ENCODE assay signal across 9 mouse cellular contexts in genomic region chr14:16573475-16574171, GRCm38 (mm10).
DNase-seq lines count a peak whose midpoint lies in the region; ATAC-seq lines count a peak whose summit lies in the region.
"Had no signal": no experiment of that assay in that cellular context is flagged by ENCODE, and none has a peak within 500 bp of the region (broad histone marks: within the 10 kb centered on the region; RNA-seq: fewer than 3 reads in every experiment).

No protein-coding gene starts in this region.

- peak overlapping the region; percentile 73 for H3K4me3 ChIP-seq in heart, embryonic 15.5 days
- H3K4me3 ChIP-seq in embryonic facial prominence, embryonic 13.5 days: peak overlapping the region; percentile 63
- H3K4me3 ChIP-seq in intestine, embryonic 15.5 days (replicated peaks): peak overlapping the region; percentile 58
- no peak overlapping the region for H3K4me3 ChIP-seq in midbrain, embryonic 14.5 days (replicated peaks; ENCODE audit: low read depth, low read length)

- H3K27me3 ChIP-seq in heart, embryonic 15.5 days: no peaks in the 10 kb centered on the region
- H3K27me3 ChIP-seq in embryonic facial prominence, embryonic 13.5 days: peaks cover 16% of the 10 kb centered on the region
- 0 out of 2 replicates have a peak, but pooled peaks cover 4% of the 10 kb centered on the region for H3K27me3 ChIP-seq in intestine, embryonic 15.5 days (replicated peaks)
- H3K27me3 ChIP-seq in midbrain, embryonic 14.5 days (ENCODE audit: control insufficient read depth, insufficient read depth, low read length): peaks cover 12% of the 10 kb centered on the region; the same call in 1 of the 2 replicates

- H3K27ac ChIP-seq in heart, embryonic 15.5 days: peak overlapping the region; percentile 97
- peak overlapping the region; percentile 16; the same call in 1 of the 2 replicates for H3K27ac ChIP-seq in embryonic facial prominence, embryonic 13.5 days
- H3K27ac ChIP-seq in intestine, embryonic 15.5 days: no peak overlapping the region
- no peak overlapping the region for H3K27ac ChIP-seq in midbrain, embryonic 14.5 days (replicated peaks; ENCODE audit: low read depth, low read length)
- H3K27ac ChIP-seq: macrophage had no signal

- H3K9ac ChIP-seq in heart, embryonic 15.5 days: peak overlapping the region; percentile 77
- peak overlapping the region; percentile 77 for H3K9ac ChIP-seq in embryonic facial prominence, embryonic 13.5 days
- H3K9ac ChIP-seq in intestine, embryonic 15.5 days: peak overlapping the region; percentile 32
- no peak overlapping the region for H3K9ac ChIP-seq in midbrain, embryonic 14.5 days (replicated peaks; ENCODE audit: low read length)

- intact Hi-C loops in heart, postnatal 14 days (cut with DNase I): loop anchor here (2.0 to 10.0 kb wide), 4 partner anchors 13 to 471 kb away; no protein-coding TSS in a partner anchor

- no peak for ATAC-seq in heart, embryonic 15.5 days (replicated peaks; ENCODE audit: insufficient number of reproducible peaks, insufficient read depth, low FRiP score, low read depth)
- no peak for ATAC-seq in embryonic facial prominence, embryonic 13.5 days (ENCODE audit: insufficient number of reproducible peaks, insufficient read depth, low FRiP score, low TSS enrichment, low read depth)
- no peak for ATAC-seq in intestine, embryonic 15.5 days
- ATAC-seq in midbrain, embryonic 14.5 days (ENCODE audit: low FRiP score, low TSS enrichment): no peak
- no peak for ATAC-seq in megakaryocyte progenitor cell, adult 5-6 weeks (replicated peaks; ENCODE audit: poor library complexity)

- peaks cover 33% of the 10 kb centered on the region for H3K4me1 ChIP-seq in heart, embryonic 15.5 days (replicated peaks)
- peaks cover 33% of the 10 kb centered on the region for H3K4me1 ChIP-seq in embryonic facial prominence, embryonic 13.5 days
- H3K4me1 ChIP-seq in intestine, embryonic 15.5 days (replicated peaks): 0 out of 2 replicates have a peak, but pooled peaks cover 12% of the 10 kb centered on the region
- H3K4me1 ChIP-seq in midbrain, embryonic 14.5 days (ENCODE audit: control insufficient read depth, insufficient read depth, low read length): peaks cover 5% of the 10 kb centered on the region; the same call in 1 of the 2 replicates

- no peaks in the 10 kb centered on the region for H3K36me3 ChIP-seq in heart, embryonic 15.5 days
- H3K36me3 ChIP-seq in embryonic facial prominence, embryonic 13.5 days: no peaks in the 10 kb centered on the region
- H3K36me3 ChIP-seq in intestine, embryonic 15.5 days: no peaks in the 10 kb centered on the region
- no peaks in the 10 kb centered on the region for H3K36me3 ChIP-seq in midbrain, embryonic 14.5 days (ENCODE audit: control insufficient read depth, insufficient read depth, low read length)

- WGBS in heart, embryonic 15.5 days: 27% methylated on average over 6 of the region's 6 CpGs
- WGBS in embryonic facial prominence, embryonic 13.5 days: 33% methylated on average over 6 of the region's 6 CpGs
- 41% methylated on average over 6 of the region's 6 CpGs for WGBS in intestine, embryonic 15.5 days
- WGBS in midbrain, embryonic 14.5 days: 69% methylated on average over 6 of the region's 6 CpGs

- no peaks in the 10 kb centered on the region for H3K9me3 ChIP-seq in heart, embryonic 15.5 days (replicated peaks)
- no peaks in the 10 kb centered on the region for H3K9me3 ChIP-seq in embryonic facial prominence, embryonic 13.5 days
- H3K9me3 ChIP-seq in intestine, embryonic 15.5 days: no peaks in the 10 kb centered on the region
- no peaks in the 10 kb centered on the region for H3K9me3 ChIP-seq in midbrain, embryonic 14.5 days (ENCODE audit: control insufficient read depth, low read length)

- no peak for DNase-seq in heart, postnatal 14 days
- DNase-seq in midbrain, embryonic 14.5 days: no peak
- no peak for DNase-seq in thymus, postnatal 4 days
- DNase-seq in left cerebral cortex, adult 9 months (ENCODE audit: low spot score in 2 of 2): no peak

- H3K4me2 ChIP-seq in heart, embryonic 15.5 days: peak overlapping the region; percentile 79
- peak overlapping the region; percentile 83 for H3K4me2 ChIP-seq in embryonic facial prominence, embryonic 13.5 days
- H3K4me2 ChIP-seq in intestine, embryonic 15.5 days (replicated peaks): peak overlapping the region; percentile 85
- peak overlapping the region; percentile 98 for H3K4me2 ChIP-seq in midbrain, embryonic 14.5 days (ENCODE audit: low read length)

Comparison
In these comparisons a context has a peak if more than half of its experiments do, and no peak if none do; other contexts are left out.
1. H3K27ac ChIP-seq: peak in heart, embryonic 15.5 days (single experiment) and embryonic facial prominence, embryonic 13.5 days (single experiment); none in intestine, embryonic 15.5 days (single experiment) and midbrain, embryonic 14.5 days (single experiment).
2. Peak in every context shown above with its lines, with median percentiles within 50 percentile points of each other: H3K4me2 ChIP-seq.